Mouse (Mus musculus) heart, postnatal 0 days (tissue): ENCODE data around the gene Sync. TPM values are rescaled to one million over a fixed set of nuclear protein-coding genes. Genes with fewer than 3 reads are reported as not detected.

Source experiments
- ATAC-seq: fragments of 200-750 bp; cut with Nextera tagmentation; 2 replicates; pipeline ENCODE4 v1.8.0; 2017; ENCODE audit warnings: low read depth, moderate number of reproducible peaks, moderate library complexity; ENCODE audit not compliant: insufficient read depth
- DNase-seq: peaks from one replicate; pipeline ENCODE4 v3.0.0-alpha.2; 2016; ENCODE audit warnings: low spot score
- H3K27ac ChIP-seq: fragments of 300-500 bp; sonication (generic); 2 replicates; pipeline ENCODE4 v1.5.1; 2014; ENCODE audit warnings: low read depth, mild to moderate bottlenecking
- H3K27me3 ChIP-seq: fragments of 300-500 bp; sonication (generic); 2 replicates; pipeline ENCODE4 v1.6.1; 2014; ENCODE audit warnings: low read length, mixed read lengths; ENCODE audit not compliant: control insufficient read depth, insufficient read depth
- H3K36me3 ChIP-seq: fragments of 300-500 bp; sonication (generic); replicated peaks from 2 replicates; pipeline ENCODE4 v1.6.1; 2014; ENCODE audit warnings: low read length, mixed read lengths; ENCODE audit not compliant: control insufficient read depth, insufficient read depth
- H3K4me1 ChIP-seq: fragments of 300-500 bp; sonication (generic); 2 replicates; pipeline ENCODE4 v1.6.1; 2014; ENCODE audit warnings: antibody characterized with exemption; ENCODE audit not compliant: control insufficient read depth, insufficient read depth
- H3K4me2 ChIP-seq: fragments of 300-500 bp; sonication (generic); 2 replicates; pipeline ENCODE4 v1.6.1; 2014; ENCODE audit warnings: low read depth, mild to moderate bottlenecking, low read length, moderate library complexity
- H3K4me3 ChIP-seq: fragments of 300-500 bp; sonication (generic); 2 replicates; pipeline ENCODE4 v1.5.1; 2014; ENCODE audit warnings: low read depth, low read length
- H3K9ac ChIP-seq: fragments of 300-500 bp; sonication (generic); replicated peaks from 2 replicates; pipeline ENCODE4 v1.6.1; 2014; ENCODE audit warnings: low read depth, low read length, mixed read lengths
- H3K9me3 ChIP-seq: fragments of 300-500 bp; sonication (generic); replicated peaks from 2 replicates; pipeline ENCODE4 v1.6.1; 2016; ENCODE audit warnings: low read length; ENCODE audit not compliant: control insufficient read depth
- CTCF ChIP-seq: IDR thresholded peaks from 2 replicates; pipeline ENCODE4 v1.5.1; 2016; ENCODE audit warnings: antibody characterized with exemption, control low read depth, low read depth
- EP300 ChIP-seq: IDR thresholded peaks from 2 replicates; pipeline ENCODE4 v1.6.1; 2016; ENCODE audit warnings: antibody characterized with exemption, low read depth
- WGBS: fragments of 180-500 bp; shearing (Covaris S2); extraction: QIAGEN DNeasy Blood & Tissue Kit; methylation state at CpG from one replicate; pipeline ENCODE4 v1.1.7; 2014; 5-methylcytosine and 5-hydroxymethylcytosine counted together
- polyA plus RNA-seq: library from polyadenylated mRNA; unstranded; fragments of >200 nt; fragmentation: Nextera tagmentation; extraction: Ambion mirVana; gene quantifications from 2 replicates; pipeline ENCODE4 v1.2.1, GENCODE M21; 2015
- total RNA-seq: library from RNA; depleted of rRNA; stranded (reverse); fragments of >200 nt; gene quantifications from 2 replicates; pipeline ENCODE4 v1.2.3, GENCODE M21; 2014; ENCODE audit warnings: low replicate concordance

Gene Sync
- total and polyA plus RNA-seq, 2 experiments from 2014 or later: 1.4 to 3.8 TPM

GRCm38 (mm10) chr4:129304306-129304705 lies 16.9 kb downstream of the Sync start:
- ATAC-seq: 0 out of 2 replicates have a peak, but pooled peaks have one; percentile 17
- 8% methylated on average over 1 of the region's 1 CpGs for WGBS
- Histone ChIP-seq H3K4me2 (no peak overlapping the region), H3K4me3 (no peak overlapping the region), H3K27me3 (no peaks in the 10 kb centered on the region), H3K9ac (no peak overlapping the region), H3K9me3 (no peaks in the 10 kb centered on the region), H3K27ac (no peak overlapping the region), H3K36me3 (peaks cover 37% of the 10 kb centered on the region), H3K4me1 (peaks cover 8% of the 10 kb centered on the region; the same call in 1 of the 2 replicates)
- DNase-seq: no peak
- TF ChIP-seq CTCF: no peak
- TF ChIP-seq EP300: no peak

DNA sequence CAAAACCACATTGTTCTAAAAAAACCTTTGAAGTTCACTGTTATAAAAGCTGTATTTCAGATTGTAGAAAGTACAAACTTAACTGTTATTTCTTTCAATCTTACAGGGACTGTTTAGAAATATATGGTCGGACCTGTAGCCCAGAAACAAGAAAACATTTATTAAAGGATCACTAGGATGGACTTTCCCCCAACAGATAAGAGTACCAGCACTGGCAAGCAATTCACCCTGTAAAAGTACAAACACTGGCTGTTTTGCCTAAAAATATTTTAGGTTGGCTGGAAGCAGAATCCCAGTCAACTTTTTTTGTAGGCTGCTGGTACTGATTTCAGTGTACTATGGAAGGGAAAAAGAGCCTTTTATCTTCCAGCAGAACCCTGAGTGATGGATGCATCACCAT lies 20.5 kb downstream of the Sync start:
- WGBS: 88% methylated on average over 1 of the region's 1 CpGs
- ATAC-seq (no peak), DNase-seq (no peak)
- H3K9me3 ChIP-seq: no peaks in the 10 kb centered on the region
- TF ChIP-seq CTCF: no peak
- TF ChIP-seq EP300: no peak
- H3K4me1 ChIP-seq: peaks cover 8% of the 10 kb centered on the region; the same call in 1 of the 2 replicates
- H3K9ac ChIP-seq: no peak overlapping the region
- H3K27me3 ChIP-seq: no peaks in the 10 kb centered on the region
- peaks cover 65% of the 10 kb centered on the region for H3K36me3 ChIP-seq
- H3K27ac ChIP-seq: no peak overlapping the region
- H3K4me2 ChIP-seq: no peak overlapping the region
- no peak overlapping the region for H3K4me3 ChIP-seq

- Histone ChIP-seq H3K4me3 (no peak overlapping the region), H3K27ac (no peak overlapping the region), H3K4me1 (no peaks in the 10 kb centered on the region), H3K4me2 (no peak overlapping the region), H3K9ac (no peak overlapping the region), H3K36me3 (peaks cover 89% of the 10 kb centered on the region), H3K27me3 (no peaks in the 10 kb centered on the region), H3K9me3 (no peaks in the 10 kb centered on the region)
- TF ChIP-seq CTCF (no peak), EP300 (no peak)
- 76% methylated on average over 3 of the region's 3 CpGs for WGBS
- no peak for DNase-seq
- ATAC-seq: no peak
Measured at GRCm38 (mm10) chr4:129313886-129314285, 26.5 kb downstream of the Sync start.

GRCm38 (mm10) chr4:129320876-129321275 lies 33.5 kb downstream of the Sync start:
- Histone ChIP-seq H3K4me1 (peaks cover 7% of the 10 kb centered on the region; the same call in 1 of the 2 replicates), H3K9me3 (no peaks in the 10 kb centered on the region), H3K27ac (no peak overlapping the region), H3K9ac (no peak overlapping the region), H3K4me3 (no peak overlapping the region), H3K36me3 (peaks cover 75% of the 10 kb centered on the region), H3K4me2 (no peak overlapping the region), H3K27me3 (no peaks in the 10 kb centered on the region)
- TF ChIP-seq CTCF (no peak), EP300 (no peak)
- no peak for DNase-seq
- ATAC-seq: no peak
- WGBS: 86% methylated on average over 1 of the region's 1 CpGs

DNA sequence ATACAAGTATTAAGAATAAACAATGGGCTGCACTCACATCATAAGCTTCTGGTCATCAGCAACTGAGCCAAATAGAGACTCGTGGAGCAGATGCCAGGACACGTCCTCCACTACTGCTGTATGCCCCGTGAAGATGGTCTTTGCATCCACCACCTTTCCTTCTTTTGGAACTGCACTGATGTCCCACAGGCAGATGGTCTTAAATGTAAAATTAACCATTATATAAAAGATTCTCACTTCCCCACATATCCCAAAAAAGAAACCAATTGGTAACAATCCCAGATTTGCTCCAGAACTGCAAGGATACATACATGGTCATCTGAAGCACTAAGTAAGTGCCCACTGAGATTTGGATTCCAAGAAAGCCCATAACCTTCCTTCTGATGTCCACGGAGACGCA lies 34.6 kb downstream of the Sync start:
- H3K27ac ChIP-seq: no peak overlapping the region
- H3K9me3 ChIP-seq: no peaks in the 10 kb centered on the region
- no peak overlapping the region for H3K4me3 ChIP-seq
- H3K4me2 ChIP-seq: no peak overlapping the region
- H3K9ac ChIP-seq: no peak overlapping the region
- 90% methylated on average over 5 of the region's 5 CpGs for WGBS
- no peak for ATAC-seq
- H3K27me3 ChIP-seq: no peaks in the 10 kb centered on the region
- no peak for DNase-seq
- TF ChIP-seq CTCF (no peak), EP300 (no peak)
- peaks cover 74% of the 10 kb centered on the region for H3K36me3 ChIP-seq
- peaks cover 7% of the 10 kb centered on the region; the same call in 1 of the 2 replicates for H3K4me1 ChIP-seq

DNA sequence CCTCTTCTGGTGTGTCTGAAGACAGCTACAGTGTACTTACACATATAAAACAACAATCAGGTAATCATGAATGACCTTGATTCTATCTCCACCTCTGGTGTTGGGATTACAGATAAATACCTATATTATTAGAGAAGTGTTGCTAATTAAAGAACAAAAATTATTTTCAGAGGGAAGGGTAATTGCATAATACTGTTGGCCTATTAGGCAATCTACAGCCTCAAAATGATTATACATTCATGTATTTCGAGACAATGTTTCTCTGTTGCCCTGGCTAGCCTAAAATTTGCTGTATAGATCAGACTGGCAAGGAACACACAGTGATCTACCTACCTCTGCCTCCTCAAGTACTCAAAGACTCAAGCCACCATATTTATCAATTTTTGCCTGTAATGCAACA lies 36.1 kb downstream of the Sync start:
- no peaks in the 10 kb centered on the region for H3K9me3 ChIP-seq
- DNase-seq: no peak
- H3K27me3 ChIP-seq: no peaks in the 10 kb centered on the region
- TF ChIP-seq EP300 (no peak), CTCF (no peak)
- H3K4me3 ChIP-seq: no peak overlapping the region
- 94% methylated on average over 1 of the region's 1 CpGs for WGBS
- H3K4me1 ChIP-seq: peaks cover 7% of the 10 kb centered on the region; the same call in 1 of the 2 replicates
- ATAC-seq: no peak
- no peak overlapping the region for H3K27ac ChIP-seq
- H3K4me2 ChIP-seq: no peak overlapping the region
- no peak overlapping the region for H3K9ac ChIP-seq
- H3K36me3 ChIP-seq: peaks cover 75% of the 10 kb centered on the region
